Mouse (Mus musculus) lung, postnatal 0 days (tissue): ENCODE results near the gene Plxnb3. TPM values are rescaled to one million over a fixed set of nuclear protein-coding genes. Genes with fewer than 3 reads are reported as not detected.

Experiments
- ATAC-seq: fragments of 200-750 bp; cut with Nextera tagmentation; 2 replicates; pipeline ENCODE4 v1.8.0; 2017; ENCODE audit warnings: moderate library complexity
- DNase-seq: peaks from one replicate; pipeline ENCODE4 v3.0.0-alpha.2; 2016; ENCODE audit warnings: low spot score
- H3K27ac ChIP-seq: fragments of 300-500 bp; sonication (generic); 2 replicates; pipeline ENCODE4 v1.5.1; 2014; ENCODE audit warnings: antibody characterized with exemption, mild to moderate bottlenecking, low read length, mixed read lengths
- H3K27me3 ChIP-seq: fragments of 300-500 bp; sonication (generic); replicated peaks from 2 replicates; pipeline ENCODE4 v1.6.1; 2014; ENCODE audit warnings: low read length, mixed read lengths; ENCODE audit not compliant: insufficient read depth
- H3K36me3 ChIP-seq: fragments of 300-500 bp; sonication (generic); 2 replicates; pipeline ENCODE4 v1.6.1; 2014; ENCODE audit warnings: low read length, mixed read lengths; ENCODE audit not compliant: insufficient read depth
- H3K4me1 ChIP-seq: fragments of 300-500 bp; sonication (generic); 2 replicates; pipeline ENCODE4 v1.6.1; 2014; ENCODE audit warnings: antibody characterized with exemption, low read depth, low read length, mixed read lengths; ENCODE audit not compliant: insufficient read depth
- H3K4me2 ChIP-seq: fragments of 300-500 bp; sonication (generic); replicated peaks from 2 replicates; pipeline ENCODE4 v1.6.1; 2014; ENCODE audit warnings: low read depth, mild to moderate bottlenecking, low read length, moderate library complexity, mixed read lengths
- H3K4me3 ChIP-seq: fragments of 300-500 bp; sonication (generic); 2 replicates; pipeline ENCODE4 v1.5.1; 2014; ENCODE audit warnings: low read depth, low read length
- H3K9ac ChIP-seq: fragments of 300-500 bp; sonication (generic); replicated peaks from 2 replicates; pipeline ENCODE4 v1.6.1; 2014; ENCODE audit warnings: low read depth, mild to moderate bottlenecking
- H3K9me3 ChIP-seq: fragments of 300-500 bp; sonication (generic); 2 replicates; pipeline ENCODE4 v1.6.1; 2016; ENCODE audit warnings: low read length, mixed read lengths
- CTCF ChIP-seq: IDR thresholded peaks from 2 replicates; pipeline ENCODE4 v1.5.1; 2016; ENCODE audit warnings: antibody characterized with exemption, mild to moderate bottlenecking
- EP300 ChIP-seq: IDR thresholded peaks from 2 replicates; pipeline ENCODE4 v1.6.1; 2016; ENCODE audit warnings: antibody characterized with exemption, mild to moderate bottlenecking, control low read depth
- WGBS: fragments of 180-500 bp; shearing (Covaris S2); extraction: QIAGEN DNeasy Blood & Tissue Kit; methylation state at CpG from one replicate; pipeline ENCODE4 v1.1.7; 2014; 5-methylcytosine and 5-hydroxymethylcytosine counted together
- polyA plus RNA-seq: library from polyadenylated mRNA; unstranded; fragments of >200 nt; fragmentation: Nextera tagmentation; extraction: Ambion mirVana; gene quantifications from 2 replicates; pipeline ENCODE4 v1.2.1, GENCODE M21; 2015

Gene Plxnb3
- polyA plus RNA-seq, 1 experiment from 2014 or later = 0.67 TPM

DNA sequence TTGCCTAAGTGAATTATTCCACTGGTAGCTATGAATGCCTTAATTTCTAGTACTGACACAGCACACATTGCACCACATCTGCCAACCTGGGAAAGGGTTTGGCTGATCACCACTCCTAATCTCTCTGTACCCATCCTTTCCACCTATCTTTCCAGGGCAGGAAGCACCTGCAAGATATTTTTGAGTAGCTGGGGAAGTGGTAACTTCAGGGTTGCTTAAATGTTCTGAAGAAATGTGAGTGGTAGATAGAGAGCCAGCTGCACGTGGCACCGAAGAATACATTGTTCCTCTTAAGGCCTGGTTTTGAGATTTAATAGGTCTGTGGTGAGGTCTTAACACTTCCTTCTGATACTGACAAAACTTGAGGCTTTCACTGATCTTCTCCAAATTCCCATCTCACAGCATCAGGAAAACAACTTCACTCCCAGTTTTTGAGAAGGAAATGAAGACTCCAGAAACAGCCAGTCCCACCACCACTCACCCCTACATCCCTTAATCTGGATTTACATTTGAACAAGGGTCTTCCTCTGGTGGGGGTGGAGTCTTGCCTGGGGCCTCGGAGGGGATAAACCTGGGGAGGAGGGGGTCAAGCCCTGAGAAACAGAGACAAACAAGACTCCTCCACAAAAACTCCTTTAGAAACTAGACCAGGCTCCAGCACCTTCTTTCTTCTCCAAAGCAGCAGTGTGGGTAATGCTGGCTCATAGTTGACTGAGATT, 59.9 kb downstream of the Plxnb3 start:
- no peak overlapping the region for H3K4me3 ChIP-seq
- H3K36me3 ChIP-seq = no peaks in the 10 kb centered on the region
- DNase-seq (no peak), ATAC-seq (no peak)
- no peaks in the 10 kb centered on the region for H3K4me1 ChIP-seq
- H3K9me3 ChIP-seq = no peaks in the 10 kb centered on the region
- TF ChIP-seq EP300 (no peak), CTCF (no peak)
- no peak overlapping the region for H3K4me2 ChIP-seq
- 70% methylated on average over 3 of the region's 3 CpGs for WGBS
- H3K9ac ChIP-seq = no peak overlapping the region
- H3K27ac ChIP-seq = no peak overlapping the region
- no peaks in the 10 kb centered on the region for H3K27me3 ChIP-seq

Other genes with a start within 250 kb of the Plxnb3 start
- 2.2 and 2.4 TPM in 2 replicates for gene Dusp9, start 117.7 kb upstream of the Plxnb3 start, polyA plus RNA-seq
- 3.9 and 5.5 TPM in 2 replicates for gene Pnck, start 97.0 kb upstream of the Plxnb3 start, polyA plus RNA-seq
- gene Slc6a8, start 83.9 kb upstream of the Plxnb3 start, polyA plus RNA-seq = 7.5 and 7.8 TPM in 2 replicates
- 321 and 324 TPM in 2 replicates for gene Bcap31, start 40.9 kb upstream of the Plxnb3 start, polyA plus RNA-seq
- gene Abcd1, start 40.5 kb upstream of the Plxnb3 start, polyA plus RNA-seq = 34.7 and 35.7 TPM in 2 replicates
- gene Srpk3, start 17.3 kb downstream of the Plxnb3 start, polyA plus RNA-seq = 2.2 and 2.3 TPM in 2 replicates
- gene Idh3g, start 29.8 kb downstream of the Plxnb3 start, polyA plus RNA-seq = 146 and 154 TPM in 2 replicates
- gene Ssr4, start 29.9 kb downstream of the Plxnb3 start, polyA plus RNA-seq = 237 and 286 TPM in 2 replicates
- 0.20 and 0.32 TPM in 2 replicates for gene Pdzd4, start 67.9 kb downstream of the Plxnb3 start, polyA plus RNA-seq
- gene Avpr2, start 135.0 kb downstream of the Plxnb3 start, polyA plus RNA-seq = 0.08 and 0.11 TPM in 2 replicates
- gene L1cam, start 139.0 kb downstream of the Plxnb3 start, polyA plus RNA-seq = 0.86 and 0.98 TPM in 2 replicates
- gene Arhgap4, start 164.8 kb downstream of the Plxnb3 start, polyA plus RNA-seq = 1.9 and 2.3 TPM in 2 replicates
- gene Naa10, start 164.9 kb downstream of the Plxnb3 start, polyA plus RNA-seq = 54.6 and 55.3 TPM in 2 replicates
- 79.4 and 83.5 TPM in 2 replicates for gene Renbp, start 173.8 kb downstream of the Plxnb3 start, polyA plus RNA-seq
- gene Hcfc1, start 209.3 kb downstream of the Plxnb3 start, polyA plus RNA-seq = 19.0 and 22.8 TPM in 2 replicates